Mouse (Mus musculus): ENCODE results near the gene Ccl21b. TPM values are rescaled to one million over a fixed set of nuclear protein-coding genes. Genes with fewer than 3 reads are reported as not detected.
"Not testable (repeated sequence)": the region's sequence is repeated elsewhere in the genome, so short reads cannot be mapped to it uniquely, and the experiment has no call there.

The Ccl21b gene
- polyA plus RNA-seq (2015; fragmentation: Nextera tagmentation; extraction: Ambion mirVana) = not detected in 2 replicates

DNA sequence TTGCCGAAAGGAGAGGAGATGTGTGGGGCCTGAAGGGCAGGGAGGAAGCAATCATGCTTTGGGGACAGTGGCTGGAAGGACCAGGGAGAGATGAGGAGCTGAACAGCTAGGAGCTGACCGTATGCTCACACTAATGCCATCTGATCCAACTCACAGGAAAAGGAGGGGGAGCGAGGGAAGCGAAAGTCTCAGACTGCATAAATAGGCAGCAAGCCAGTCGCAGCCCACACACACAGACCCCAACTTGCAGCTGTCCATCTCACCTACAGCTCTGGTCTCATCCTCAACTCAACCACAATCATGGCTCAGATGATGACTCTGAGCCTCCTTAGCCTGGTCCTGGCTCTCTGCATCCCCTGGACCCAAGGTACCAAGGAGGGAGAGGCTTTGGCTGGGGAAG lies at the start of gene Ccl21b:
Gene Ccl21b (plus strand): TSS at position 301 of the 400 bp plus-strand sequence.
- H3K4me1 ChIP-seq, H3K36me3 ChIP-seq: not testable (repeated sequence)

GRCm38 (mm10) chr4:42240339-42240738 lies 15.2 kb upstream of the Ccl21b start, which contains the start of gene Gm10600:
TSS of gene Gm10600 (plus strand) at chr4:42240639.
- not testable (repeated sequence) for H3K4me1 ChIP-seq; H3K36me3 ChIP-seq; H3K27ac ChIP-seq; H3K9ac ChIP-seq; H3K27me3 ChIP-seq; H3K4me3 ChIP-seq; ATAC-seq (ENCODE audit: insufficient number of reproducible peaks, low FRiP score, low TSS enrichment, low read depth); H3K4me2 ChIP-seq; H3K9me3 ChIP-seq
- no CpG with 5 or more reads among the region's 4 CpGs for WGBS

More for the DNA sequence above, at the start of gene Ccl21b:
- not testable (repeated sequence) for H3K9ac ChIP-seq; H3K27me3 ChIP-seq; H3K9me3 ChIP-seq; H3K4me2 ChIP-seq; H3K27ac ChIP-seq; ATAC-seq (ENCODE audit: insufficient number of reproducible peaks, low FRiP score, low TSS enrichment, low read depth); H3K4me3 ChIP-seq
- no CpG with 5 or more reads among the region's 5 CpGs for WGBS

DNA sequence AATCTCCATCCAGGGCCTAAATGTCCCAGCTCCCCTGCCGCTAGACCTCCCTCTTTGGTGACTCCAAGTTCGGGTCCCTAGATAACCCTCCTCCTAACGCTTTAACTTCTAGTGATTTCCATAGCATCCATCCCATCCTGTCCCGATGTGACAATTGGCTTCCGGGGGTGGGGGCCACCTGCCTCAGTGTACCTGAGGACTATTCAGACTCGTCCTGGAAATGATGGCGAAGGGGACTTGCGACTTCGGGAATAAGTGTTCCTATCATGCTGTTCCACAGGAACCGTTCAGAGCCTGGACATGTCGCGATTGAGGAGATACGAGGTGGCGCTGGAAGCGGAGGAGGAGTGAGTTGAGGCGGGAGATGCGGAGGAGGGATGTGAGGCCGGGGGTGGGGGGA lies 38.4 kb downstream of the Ccl21b start, which contains the start of gene Gm21953:
Gene Gm21953 (plus strand): TSS at position 301 of the 400 bp plus-strand sequence.
- not testable (repeated sequence) for H3K4me1 ChIP-seq; H3K27me3 ChIP-seq; H3K9ac ChIP-seq; ATAC-seq (ENCODE audit: insufficient number of reproducible peaks, low FRiP score, low TSS enrichment, low read depth); H3K4me2 ChIP-seq; H3K27ac ChIP-seq; H3K36me3 ChIP-seq; H3K4me3 ChIP-seq; H3K9me3 ChIP-seq
- no CpG with 5 or more reads among the region's 18 CpGs for WGBS

Other genes starting within 250 kb of the Ccl21b start
- gene Gm21093, start 221.0 kb upstream of the Ccl21b start, polyA plus RNA-seq (2015; fragmentation: Nextera tagmentation; extraction: Ambion mirVana) = 0.12 and 0.14 TPM in 2 replicates
- gene Gm3893, start 164.6 kb upstream of the Ccl21b start, polyA plus RNA-seq (2015; fragmentation: Nextera tagmentation; extraction: Ambion mirVana) = not detected in 2 replicates
- 12.7 and 18.0 TPM in 2 replicates for gene Gm13304, start 140.9 kb upstream of the Ccl21b start, polyA plus RNA-seq (2015; fragmentation: Nextera tagmentation; extraction: Ambion mirVana)
- not detected in 2 replicates for gene Gm13306, start 102.3 kb upstream of the Ccl21b start, polyA plus RNA-seq (2015; fragmentation: Nextera tagmentation; extraction: Ambion mirVana)
- gene Gm13305, start 87.2 kb upstream of the Ccl21b start, polyA plus RNA-seq (2015; fragmentation: Nextera tagmentation; extraction: Ambion mirVana) = 0.46 and 1.4 TPM in 2 replicates
- gene Gm10600, start 15.1 kb upstream of the Ccl21b start, polyA plus RNA-seq (2015; fragmentation: Nextera tagmentation; extraction: Ambion mirVana) = 0.10 TPM in 1 of 2 replicates, not detected in the other
- gene Gm21953, start 38.5 kb downstream of the Ccl21b start, polyA plus RNA-seq (2015; fragmentation: Nextera tagmentation; extraction: Ambion mirVana) = not detected in 2 replicates
- gene Fam205a3, start 62.6 kb downstream of the Ccl21b start, polyA plus RNA-seq (2015; fragmentation: Nextera tagmentation; extraction: Ambion mirVana) = not detected in 2 replicates
- not detected in 2 replicates for gene Gm21586, start 183.6 kb downstream of the Ccl21b start, polyA plus RNA-seq (2015; fragmentation: Nextera tagmentation; extraction: Ambion mirVana)
- gene Gm2163, start 211.0 kb downstream of the Ccl21b start, polyA plus RNA-seq (2015; fragmentation: Nextera tagmentation; extraction: Ambion mirVana) = 0.06 and 0.16 TPM in 2 replicates